Mouse (Mus musculus): ENCODE measurements at regions not wholly inside any gene's neighbourhood (a gene's known extent, or its start where the extent isn't known, plus 50 kb on each side); places are given as distances from the start of the nearest gene placed in this dataset.
"Not testable (repeated sequence)": the region's sequence is repeated elsewhere in the genome, so short reads cannot be mapped to it uniquely, and the experiment has no call there.

- ATAC-seq (replicated peaks; ENCODE audit: insufficient number of reproducible peaks, low FRiP score, low TSS enrichment, poor library complexity, severe bottlenecking): no peak
Measured at GRCm38 (mm10) chr6:89090096-89090495, 188.0 kb downstream of the Tpra1 start.

DNA sequence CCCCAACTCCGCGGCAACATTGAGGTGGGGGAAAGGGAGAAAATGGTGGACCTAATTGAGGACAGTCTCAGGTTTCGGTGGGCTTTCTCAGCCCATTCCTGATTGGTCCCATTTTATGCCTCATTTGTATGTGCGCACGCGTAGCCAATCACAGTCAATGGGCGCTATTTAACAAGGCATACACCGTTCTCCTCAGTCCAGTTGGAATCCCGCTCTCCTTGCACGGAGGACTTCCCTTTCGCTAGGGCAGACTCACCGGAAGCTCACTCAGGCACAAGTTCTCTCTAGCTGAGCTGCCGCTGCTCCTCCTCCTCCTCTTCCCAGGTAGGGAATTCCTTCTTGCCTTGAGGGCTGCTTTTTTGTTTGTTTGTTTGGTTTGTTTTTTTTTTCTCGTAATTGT lies 193.9 kb downstream of the Tpra1 start:
- no peak for ATAC-seq (replicated peaks; ENCODE audit: insufficient number of reproducible peaks, low FRiP score, low TSS enrichment, poor library complexity, severe bottlenecking)

DNA sequence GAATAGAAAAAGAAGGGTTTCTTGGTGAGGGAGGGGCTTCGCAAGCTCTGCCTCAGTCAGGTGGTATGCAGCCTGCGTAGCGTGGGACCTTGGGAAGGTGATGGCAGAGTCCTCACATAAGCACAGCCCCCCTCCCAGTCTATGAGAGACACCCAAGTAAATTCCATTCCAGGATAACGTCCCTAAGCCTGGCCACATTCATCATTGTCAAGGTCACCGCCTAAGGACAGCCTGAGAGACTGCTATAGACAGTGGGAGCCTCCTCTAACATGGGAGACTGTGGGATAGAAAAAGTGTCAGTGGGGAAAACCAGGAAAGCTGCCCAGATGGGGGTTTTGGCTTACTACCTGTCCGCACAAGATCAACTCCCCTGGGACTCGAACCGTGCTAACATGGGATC lies 195.5 kb downstream of the Tpra1 start:
- ATAC-seq (replicated peaks; ENCODE audit: insufficient number of reproducible peaks, low FRiP score, low TSS enrichment, poor library complexity, severe bottlenecking): no peak

- ATAC-seq (replicated peaks; ENCODE audit: insufficient number of reproducible peaks, low FRiP score, low TSS enrichment, poor library complexity, severe bottlenecking): no peak
Measured at GRCm38 (mm10) chr6:89119241-89119640, 217.2 kb downstream of the Tpra1 start.

DNA sequence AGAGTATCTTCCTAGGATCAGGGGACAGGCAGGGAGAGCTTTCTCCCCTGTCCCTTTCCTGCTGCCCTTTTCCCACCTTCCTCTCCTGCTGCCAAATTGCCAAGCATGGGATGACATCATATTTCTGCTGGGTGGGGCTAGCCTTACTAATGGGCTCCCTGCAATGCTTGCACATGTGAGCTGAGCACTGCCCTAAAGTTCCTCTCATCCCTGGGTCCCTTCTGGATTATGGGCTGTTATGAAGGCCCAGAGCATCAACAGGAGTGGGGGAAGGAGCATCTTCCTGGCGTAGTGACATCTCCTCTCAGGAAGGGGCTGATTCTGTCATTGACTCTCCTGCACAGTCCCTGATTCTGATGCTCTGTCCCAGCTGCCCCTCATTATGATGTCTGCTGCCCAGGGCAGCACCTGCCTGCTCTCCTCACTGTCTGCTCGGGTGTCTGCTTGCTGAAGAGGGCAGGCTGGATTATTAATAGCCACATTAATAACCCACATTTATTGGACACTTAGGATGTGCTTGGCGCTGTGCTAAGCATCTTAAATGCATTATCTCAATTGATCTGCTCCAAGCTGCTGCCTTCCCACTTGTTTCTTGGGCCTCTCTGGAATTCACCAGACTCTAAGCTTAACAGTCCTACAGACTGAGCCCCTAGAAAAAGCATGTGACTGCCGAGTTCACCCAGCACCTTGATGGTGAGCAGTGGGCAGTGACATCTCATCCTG lies 219.1 kb downstream of the Tpra1 start:
- no peak for ATAC-seq (replicated peaks; ENCODE audit: insufficient number of reproducible peaks, low FRiP score, low TSS enrichment, poor library complexity, severe bottlenecking)

- ATAC-seq (replicated peaks; ENCODE audit: insufficient number of reproducible peaks, low FRiP score, low TSS enrichment, poor library complexity, severe bottlenecking): no peak
Measured at GRCm38 (mm10) chr6:89121746-89122070, 219.7 kb downstream of the Tpra1 start.

DNA sequence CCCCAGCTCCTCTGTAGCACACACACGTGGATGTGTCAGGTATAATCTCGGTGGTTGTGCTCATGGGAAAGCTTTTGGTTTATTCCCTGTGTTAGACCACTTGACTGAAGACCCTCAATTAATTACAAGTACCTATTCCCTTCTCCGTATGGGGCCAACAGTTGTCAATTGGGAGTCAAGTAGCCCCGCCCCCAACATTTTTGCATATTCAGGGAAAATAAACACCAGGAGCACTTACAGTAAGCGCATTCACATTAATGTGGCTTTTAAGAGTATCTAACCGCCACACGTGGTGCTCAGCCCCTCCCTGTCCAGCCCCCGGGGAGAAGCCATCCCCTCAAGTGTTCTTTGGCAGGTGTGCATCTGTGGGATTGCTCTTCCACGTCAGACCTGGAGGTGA lies 223.9 kb downstream of the Tpra1 start:
- ATAC-seq (replicated peaks; ENCODE audit: insufficient number of reproducible peaks, low FRiP score, low TSS enrichment, poor library complexity, severe bottlenecking): no peak

DNA sequence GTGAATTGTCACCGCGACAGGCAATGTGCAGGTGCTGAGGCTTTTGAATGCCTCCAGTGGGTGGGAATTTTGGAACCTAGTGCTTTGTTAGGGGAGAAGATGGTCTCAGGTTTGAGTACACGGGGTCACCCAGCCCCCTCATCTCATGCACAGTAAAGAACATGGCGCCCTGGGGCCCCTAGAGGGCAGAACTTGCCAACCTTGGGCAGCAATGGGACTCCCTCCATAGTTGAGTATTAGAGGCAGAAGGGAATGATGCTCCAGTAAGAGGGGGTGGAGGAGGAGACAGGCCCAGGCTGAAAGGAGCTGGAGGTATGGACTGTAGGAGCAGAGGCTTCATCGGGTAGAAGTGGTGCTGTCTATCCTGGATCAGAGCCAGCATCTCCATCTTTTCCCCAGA lies 226.1 kb downstream of the Tpra1 start:
- not testable (repeated sequence) for ATAC-seq (replicated peaks; ENCODE audit: insufficient number of reproducible peaks, low FRiP score, low TSS enrichment, poor library complexity, severe bottlenecking)

- no peak for ATAC-seq (replicated peaks; ENCODE audit: insufficient number of reproducible peaks, low FRiP score, low TSS enrichment, poor library complexity, severe bottlenecking)
Measured at GRCm38 (mm10) chr6:89140469-89140868, 222.0 kb downstream of the Plxna1 start.

GRCm38 (mm10) chr6:89153027-89153662 lies 209.3 kb downstream of the Plxna1 start:
- ATAC-seq (replicated peaks; ENCODE audit: insufficient number of reproducible peaks, low FRiP score, low TSS enrichment, poor library complexity, severe bottlenecking): no peak

GRCm38 (mm10) chr6:89157501-89157900 lies 204.9 kb downstream of the Plxna1 start:
- no peak for ATAC-seq (replicated peaks; ENCODE audit: insufficient number of reproducible peaks, low FRiP score, low TSS enrichment, poor library complexity, severe bottlenecking)

- no peak for ATAC-seq (replicated peaks; ENCODE audit: insufficient number of reproducible peaks, low FRiP score, low TSS enrichment, poor library complexity, severe bottlenecking)
Measured at GRCm38 (mm10) chr6:89160051-89160450, 202.4 kb downstream of the Plxna1 start.

- ATAC-seq (replicated peaks; ENCODE audit: insufficient number of reproducible peaks, low FRiP score, low TSS enrichment, poor library complexity, severe bottlenecking): no peak
Measured at GRCm38 (mm10) chr6:89161746-89162145, 200.7 kb downstream of the Plxna1 start.

DNA sequence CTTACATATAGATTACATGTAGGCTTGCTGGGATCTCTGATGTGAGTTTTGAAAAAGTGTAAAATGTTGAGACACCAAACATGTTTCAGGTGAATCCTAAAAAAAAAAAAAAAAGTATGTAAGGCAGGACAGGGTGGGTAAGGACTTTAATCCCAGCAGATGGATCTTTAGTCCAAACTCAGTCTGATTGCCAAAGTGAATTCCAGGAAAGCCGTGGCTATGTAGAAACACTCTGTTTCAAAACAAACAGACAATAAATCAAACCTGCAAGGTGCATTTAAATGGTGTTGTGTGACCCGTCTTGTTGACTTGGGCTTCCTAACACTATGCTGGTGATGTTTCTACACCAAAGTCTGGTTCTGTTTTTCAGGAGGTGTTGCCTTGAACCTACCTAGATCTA lies 192.9 kb downstream of the Plxna1 start:
- no peak for ATAC-seq (replicated peaks; ENCODE audit: insufficient number of reproducible peaks, low FRiP score, low TSS enrichment, poor library complexity, severe bottlenecking)

GRCm38 (mm10) chr6:89184920-89185319 lies 177.5 kb downstream of the Plxna1 start:
- not testable (repeated sequence) for ATAC-seq (replicated peaks; ENCODE audit: insufficient number of reproducible peaks, low FRiP score, low TSS enrichment, poor library complexity, severe bottlenecking)

GRCm38 (mm10) chr6:89200514-89201284 lies 161.7 kb downstream of the Plxna1 start:
- not testable (repeated sequence) for ATAC-seq (replicated peaks; ENCODE audit: insufficient number of reproducible peaks, low FRiP score, low TSS enrichment, poor library complexity, severe bottlenecking)

GRCm38 (mm10) chr6:89215021-89215420 lies 147.4 kb downstream of the Plxna1 start:
- no peak for ATAC-seq (replicated peaks; ENCODE audit: insufficient number of reproducible peaks, low FRiP score, low TSS enrichment, poor library complexity, severe bottlenecking)

DNA sequence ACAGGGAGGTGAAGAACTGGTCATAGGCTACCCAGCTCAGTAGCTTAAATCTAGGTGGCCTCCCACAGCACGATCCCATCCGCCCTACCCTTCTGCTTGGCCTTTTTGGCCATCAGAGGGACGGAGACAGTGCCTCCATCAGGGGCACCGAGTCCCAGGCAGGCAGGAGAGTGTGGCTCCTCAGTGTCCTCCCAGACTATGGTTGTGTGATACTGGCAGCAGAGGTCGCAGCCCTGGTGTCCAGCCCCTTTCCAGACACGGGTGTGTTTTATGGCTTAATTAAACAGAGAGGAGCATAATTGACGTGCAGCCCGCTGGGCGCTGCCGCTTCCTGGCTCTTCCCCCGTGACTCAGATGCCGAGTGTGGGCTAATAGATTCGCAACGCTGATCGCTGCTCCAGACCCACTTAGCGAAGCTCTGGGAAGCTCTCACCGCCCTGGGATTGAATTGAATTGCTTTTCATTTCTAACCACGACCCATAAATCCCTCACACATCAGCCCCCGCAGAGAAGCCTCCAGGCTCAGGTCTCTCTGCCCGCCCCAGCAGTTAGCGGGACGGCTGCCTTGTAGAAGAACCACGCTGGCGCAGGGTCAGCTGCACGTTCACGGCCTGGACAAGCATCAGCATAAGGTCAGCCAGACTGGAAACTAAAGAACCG lies 126.9 kb downstream of the Plxna1 start:
- ATAC-seq (replicated peaks; ENCODE audit: insufficient number of reproducible peaks, low FRiP score, low TSS enrichment, poor library complexity, severe bottlenecking): no peak

DNA sequence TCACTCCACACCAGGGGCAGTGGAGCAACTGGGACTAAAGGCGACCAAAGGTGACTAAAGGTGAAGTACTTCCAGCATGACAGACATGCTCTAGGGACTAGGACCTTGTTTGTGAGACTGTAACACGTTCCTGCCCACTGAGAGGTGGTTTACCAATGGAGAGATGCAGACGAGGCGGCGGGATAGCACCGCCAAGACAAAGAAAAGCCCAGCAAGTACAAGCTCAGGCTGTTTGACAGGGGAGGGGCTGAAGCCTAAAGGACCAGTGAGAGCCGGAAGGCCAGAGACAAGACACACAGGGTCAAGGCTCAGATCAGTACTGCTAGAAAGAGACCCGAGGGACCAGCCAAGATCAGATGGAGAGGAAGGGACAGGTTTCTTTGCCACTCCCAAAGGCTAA lies 126.2 kb downstream of the Plxna1 start:
- no peak for ATAC-seq (replicated peaks; ENCODE audit: insufficient number of reproducible peaks, low FRiP score, low TSS enrichment, poor library complexity, severe bottlenecking)
